Mouse (Mus musculus): ENCODE results near the gene Rbm39.

Rbm39 gene

GRCm38 (mm10) chr2:156110627-156111357 lies 69.2 kb downstream of the Rbm39 start:
- no peak for DNase-seq (ENCODE audit: low spot score)

Data from urinary bladder, postnatal 25 days (tissue).